Mouse (Mus musculus): ENCODE data around the gene Aifm2. TPM values are rescaled to one million over a fixed set of nuclear protein-coding genes. Genes with fewer than 3 reads are reported as not detected.

The Aifm2 gene
- polyA plus RNA-seq, 1 experiment from 2014 or later = 13.1 TPM

DNA sequence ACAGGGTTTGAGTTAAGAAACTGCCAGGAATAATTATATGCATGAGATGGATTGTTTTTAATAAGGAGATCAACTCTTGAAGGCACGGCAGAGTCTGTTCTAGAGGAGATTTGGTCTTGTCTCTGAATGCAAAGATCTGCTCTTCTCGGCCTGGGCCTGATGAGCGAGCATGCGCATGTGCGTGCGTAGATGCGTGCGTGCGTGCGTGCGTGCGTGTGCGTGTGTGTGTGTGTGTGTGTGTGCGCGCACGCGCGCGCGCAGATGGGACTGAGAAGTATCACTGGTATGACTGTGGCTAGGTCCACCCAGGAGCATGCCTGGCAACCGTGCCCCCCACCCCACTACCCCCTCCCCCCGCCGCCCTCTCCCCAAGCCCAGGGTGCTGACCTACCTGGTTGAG is 38.0 kb downstream of the Aifm2 start:
- Histone ChIP-seq H3K27me3 (ENCODE audit: insufficient read depth, poor library complexity, severe bottlenecking) (no peaks in the 10 kb centered on the region), H3K9me3 (no peaks in the 10 kb centered on the region), H3K4me3 (no peak overlapping the region), H3K27ac (no peak overlapping the region), H3K4me1 (peaks cover 8% of the 10 kb centered on the region; the same call in 1 of the 2 replicates), H3K36me3 (peaks cover 88% of the 10 kb centered on the region)
- WGBS = 96% methylated on average over 23 of the region's 23 CpGs
- no peak for DNase-seq (ENCODE audit: low spot score)

DNA sequence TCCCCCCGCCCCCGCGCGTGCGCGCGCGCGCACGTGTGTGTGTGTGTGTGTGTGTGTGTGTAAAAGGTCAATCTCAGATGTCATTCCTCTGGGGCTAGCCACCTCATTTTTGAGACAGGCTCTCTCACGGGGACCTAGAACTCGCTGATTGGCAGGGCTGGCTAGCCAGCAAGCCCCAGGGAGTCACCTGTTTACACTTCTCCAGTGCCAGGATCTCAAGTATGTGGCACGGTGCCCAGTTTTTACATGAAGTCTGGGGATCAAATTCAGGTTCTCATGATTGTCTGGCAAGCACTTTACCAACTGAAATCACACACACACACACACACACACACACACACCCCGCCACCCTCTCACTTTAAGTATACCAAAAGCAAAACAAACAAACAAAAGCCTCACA is 42.0 kb downstream of the Aifm2 start:
- Histone ChIP-seq H3K27ac (no peak overlapping the region), H3K4me3 (no peak overlapping the region), H3K9me3 (no peaks in the 10 kb centered on the region), H3K27me3 (ENCODE audit: insufficient read depth, poor library complexity, severe bottlenecking) (no peaks in the 10 kb centered on the region), H3K36me3 (peaks cover 52% of the 10 kb centered on the region), H3K4me1 (peaks cover 21% of the 10 kb centered on the region)
- 89% methylated on average over 14 of the region's 14 CpGs for WGBS
- no peak for DNase-seq (ENCODE audit: low spot score)

DNA sequence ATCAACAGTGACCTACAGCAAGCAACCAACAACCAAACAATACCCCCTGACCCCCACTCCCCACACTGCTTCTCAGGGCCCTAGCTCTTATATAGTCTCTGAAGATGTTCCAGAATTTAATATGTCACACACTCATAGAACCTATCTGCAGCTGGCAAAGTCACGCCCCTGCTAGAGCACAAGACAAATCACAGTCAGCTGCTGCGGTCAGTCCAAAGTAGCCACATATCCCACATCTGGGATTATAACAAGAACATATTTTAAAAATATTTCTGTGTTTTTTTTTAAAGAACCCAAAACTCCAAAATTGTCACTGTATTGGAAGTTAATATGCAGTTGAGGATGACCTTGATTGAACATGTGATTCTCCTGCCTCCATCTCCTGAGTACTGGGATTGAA is 43.8 kb downstream of the Aifm2 start:
- no peaks in the 10 kb centered on the region for H3K27me3 ChIP-seq (ENCODE audit: insufficient read depth, poor library complexity, severe bottlenecking)
- DNase-seq (ENCODE audit: low spot score) = no peak
- H3K9me3 ChIP-seq = no peaks in the 10 kb centered on the region
- no peak overlapping the region for H3K4me3 ChIP-seq
- 95% methylated on average over 2 of the region's 2 CpGs for WGBS
- peak overlapping the region; percentile 81; the same call in 1 of the 2 replicates for H3K27ac ChIP-seq
- peaks cover 35% of the 10 kb centered on the region for H3K36me3 ChIP-seq
- peaks cover 21% of the 10 kb centered on the region for H3K4me1 ChIP-seq

DNA sequence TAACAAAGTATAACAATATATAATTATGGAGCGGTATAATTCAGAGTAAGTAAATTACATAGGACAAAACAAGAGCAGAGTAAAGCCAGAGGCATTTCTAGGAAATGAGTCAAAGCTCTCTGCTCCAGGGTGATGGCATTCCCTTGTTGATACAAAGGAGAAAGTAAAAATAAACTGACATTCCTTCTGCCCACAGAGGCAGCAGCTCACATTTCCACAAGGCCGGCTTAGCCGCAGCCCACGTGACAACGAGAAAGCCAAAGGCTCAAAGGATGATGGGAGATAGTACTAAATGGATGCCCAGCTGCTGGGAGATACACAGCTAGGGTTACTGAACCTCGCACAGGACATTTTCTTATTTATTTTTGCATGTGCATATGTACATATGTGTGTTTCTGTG is 44.8 kb downstream of the Aifm2 start:
- 24% methylated on average over 6 of the region's 6 CpGs for WGBS
- Histone ChIP-seq H3K27me3 (ENCODE audit: insufficient read depth, poor library complexity, severe bottlenecking) (no peaks in the 10 kb centered on the region), H3K4me3 (no peak overlapping the region; the same call in 1 of the 2 replicates), H3K27ac (peak overlapping the region; percentile 81), H3K9me3 (no peaks in the 10 kb centered on the region), H3K4me1 (peaks cover 29% of the 10 kb centered on the region), H3K36me3 (peaks cover 26% of the 10 kb centered on the region)
- DNase-seq (ENCODE audit: low spot score) = peak; percentile 90

DNA sequence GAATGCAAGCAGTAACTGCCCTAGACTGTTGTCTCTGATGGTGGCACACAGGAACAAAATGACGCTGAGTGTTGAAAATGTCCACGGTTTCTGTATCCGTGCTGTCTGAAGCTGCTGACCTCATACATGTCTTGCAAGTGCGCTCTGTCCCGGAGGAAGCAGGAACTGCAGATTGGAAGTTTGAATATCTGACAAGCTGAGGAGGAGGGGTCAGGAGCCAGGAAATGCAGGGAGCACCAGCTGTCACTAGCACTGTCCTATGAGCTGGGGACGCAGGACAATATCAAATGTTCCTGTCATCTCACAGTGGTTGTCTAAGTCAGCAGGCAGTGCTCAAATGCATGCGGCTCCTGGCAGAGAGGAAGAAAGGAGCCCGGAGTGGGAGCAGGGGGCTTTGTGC is 49.6 kb downstream of the Aifm2 start:
- Histone ChIP-seq H3K4me1 (peaks cover 22% of the 10 kb centered on the region), H3K36me3 (0 out of 2 replicates have a peak, but pooled peaks cover 4% of the 10 kb centered on the region), H3K9me3 (no peaks in the 10 kb centered on the region), H3K4me3 (0 out of 2 replicates have a peak overlapping the region, but pooled peaks have one; percentile 12), H3K27ac (peak overlapping the region; percentile 57), H3K27me3 (ENCODE audit: insufficient read depth, poor library complexity, severe bottlenecking) (no peaks in the 10 kb centered on the region)
- no peak for DNase-seq (ENCODE audit: low spot score)
- WGBS = 40% methylated on average over 8 of the region's 8 CpGs

DNA sequence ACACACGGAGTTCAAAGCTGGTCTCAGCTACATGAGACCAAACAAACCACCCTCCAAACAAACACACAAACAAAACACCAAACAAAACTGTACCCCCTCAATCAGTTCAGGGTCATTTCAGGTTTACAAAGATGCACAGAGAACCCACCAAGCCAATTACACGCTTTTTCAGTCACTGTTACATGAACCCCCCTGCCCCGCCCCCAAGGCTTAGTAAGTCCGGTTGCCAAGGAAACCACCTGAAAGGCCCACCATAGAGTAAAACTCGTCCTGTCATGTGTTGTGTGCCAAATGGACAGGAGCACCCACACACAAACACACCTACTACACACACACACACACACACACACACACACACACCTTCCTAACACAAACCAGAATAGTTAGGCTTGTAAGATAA is 50.5 kb downstream of the Aifm2 start:
- DNase-seq (ENCODE audit: low spot score) = no peak
- H3K27me3 ChIP-seq (ENCODE audit: insufficient read depth, poor library complexity, severe bottlenecking) = no peaks in the 10 kb centered on the region
- H3K4me1 ChIP-seq = peaks cover 17% of the 10 kb centered on the region
- WGBS = 74% methylated on average over 5 of the region's 5 CpGs
- H3K9me3 ChIP-seq = no peaks in the 10 kb centered on the region
- no peak overlapping the region for H3K4me3 ChIP-seq
- 0 out of 2 replicates have a peak, but pooled peaks cover 4% of the 10 kb centered on the region for H3K36me3 ChIP-seq
- no peak overlapping the region for H3K27ac ChIP-seq

DNA sequence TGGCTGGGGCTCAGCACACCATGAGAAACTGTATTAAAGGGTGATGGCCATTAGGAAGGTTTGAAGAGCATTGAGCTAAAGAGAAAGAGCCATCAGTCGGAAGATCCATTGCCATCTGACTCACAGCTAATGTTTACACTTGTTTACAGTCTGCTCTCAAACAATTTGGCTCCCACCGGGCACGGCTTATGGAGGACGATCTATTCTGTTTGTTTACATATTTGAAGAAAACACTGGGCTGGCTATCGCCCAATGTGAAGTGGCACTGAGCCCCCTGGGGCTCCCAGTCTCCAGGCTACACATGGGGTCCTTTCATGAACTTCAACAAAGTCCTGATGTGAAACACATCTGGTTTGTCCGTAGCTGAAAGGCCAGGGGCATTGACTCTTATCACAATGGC is 51.7 kb downstream of the Aifm2 start:
- DNase-seq (ENCODE audit: low spot score) = no peak
- Histone ChIP-seq H3K4me3 (no peak overlapping the region), H3K4me1 (peaks cover 17% of the 10 kb centered on the region), H3K36me3 (peaks cover 6% of the 10 kb centered on the region; the same call in 1 of the 2 replicates), H3K9me3 (no peaks in the 10 kb centered on the region), H3K27me3 (ENCODE audit: insufficient read depth, poor library complexity, severe bottlenecking) (no peaks in the 10 kb centered on the region), H3K27ac (no peak overlapping the region)
- WGBS = 56% methylated on average over 6 of the region's 6 CpGs

DNA sequence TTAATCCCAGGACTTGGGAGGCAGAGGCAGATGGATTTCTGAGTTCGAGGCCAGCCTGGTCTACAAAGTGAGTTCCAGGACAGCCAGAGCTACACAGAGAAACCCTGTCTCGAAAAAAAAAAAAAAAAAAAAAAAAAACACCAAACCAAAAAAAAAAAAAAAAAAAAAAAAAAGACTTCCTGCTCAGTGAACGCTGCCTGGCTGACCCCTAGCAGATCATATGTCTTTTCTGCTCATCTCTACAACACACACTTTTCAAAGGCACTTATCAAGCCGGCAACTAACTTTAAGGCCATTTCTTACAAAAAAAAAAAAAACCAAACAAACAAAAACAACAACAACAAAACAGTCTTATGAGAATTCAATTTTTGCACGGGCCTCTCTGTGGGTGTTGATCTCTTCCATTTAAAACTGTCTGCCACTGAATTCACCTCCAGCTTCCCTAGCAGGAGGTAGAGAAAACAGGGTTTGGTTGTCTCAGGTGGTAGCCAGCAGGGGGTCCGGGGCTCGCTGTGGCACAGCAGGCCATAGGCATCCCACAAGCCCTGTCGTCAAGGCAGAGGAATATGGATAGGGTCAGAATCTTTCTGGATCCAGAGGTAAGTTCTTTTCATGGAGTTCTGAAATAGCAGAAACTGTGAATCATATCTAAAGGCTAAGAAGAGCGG is 66.5 kb downstream of the Aifm2 start:
- no peaks in the 10 kb centered on the region for H3K9me3 ChIP-seq
- no peaks in the 10 kb centered on the region for H3K36me3 ChIP-seq
- H3K27me3 ChIP-seq (ENCODE audit: insufficient read depth, poor library complexity, severe bottlenecking) = no peaks in the 10 kb centered on the region; the same call in 1 of the 2 replicates
- WGBS = 22% methylated on average over 9 of the region's 9 CpGs
- DNase-seq (ENCODE audit: low spot score) = no peak
- peak overlapping the region; percentile 31; the same call in 1 of the 2 replicates for H3K4me3 ChIP-seq
- peaks cover 11% of the 10 kb centered on the region; the same call in 1 of the 2 replicates for H3K4me1 ChIP-seq
- H3K27ac ChIP-seq = no peak overlapping the region

DNA sequence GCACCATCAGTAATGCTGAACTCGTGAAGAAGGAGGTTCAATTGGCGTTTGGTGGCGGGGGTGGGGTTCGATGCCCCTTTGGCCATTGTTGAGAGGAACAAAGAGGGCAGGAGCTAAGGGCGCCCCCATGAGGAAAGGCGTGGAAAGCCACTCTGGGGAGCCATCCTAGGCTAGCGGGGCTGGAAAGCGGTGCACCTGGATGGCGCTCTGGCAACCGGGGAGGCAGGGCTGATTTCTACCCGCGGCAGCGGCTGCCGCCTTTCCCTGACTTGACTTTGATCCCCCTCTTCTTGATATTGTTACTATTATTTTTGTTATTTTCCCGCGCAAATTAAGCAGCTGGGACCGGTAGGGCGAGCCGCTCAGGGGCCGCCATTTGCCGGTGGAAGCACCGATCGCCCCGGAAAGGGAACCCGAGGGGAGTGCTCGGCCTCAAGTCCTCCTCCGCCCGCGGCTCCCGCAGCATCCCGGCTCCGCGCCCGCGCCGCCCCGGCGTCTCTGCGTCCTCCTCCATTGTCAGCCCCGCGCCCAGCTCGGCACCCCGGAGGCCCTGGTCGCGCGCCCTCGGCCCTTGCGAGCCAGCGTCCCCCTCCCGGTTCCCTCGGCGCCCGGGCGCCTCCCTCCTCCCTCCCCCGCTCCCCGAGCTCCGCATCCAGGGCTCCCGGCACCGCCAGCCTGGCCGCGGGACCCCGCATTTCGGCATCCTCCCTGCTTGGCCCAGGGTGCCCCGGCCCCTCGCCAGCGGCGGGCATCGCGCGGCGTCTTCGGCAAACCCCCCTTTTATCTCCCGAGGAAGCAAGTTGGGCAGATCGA is 67.9 kb downstream of the Aifm2 start:
- H3K27me3 ChIP-seq (ENCODE audit: insufficient read depth, poor library complexity, severe bottlenecking) = no peaks in the 10 kb centered on the region; the same call in 1 of the 2 replicates
- WGBS = under 1% methylated on average over 74 of the region's 74 CpGs
- peaks cover 11% of the 10 kb centered on the region; the same call in 1 of the 2 replicates for H3K4me1 ChIP-seq
- peak; percentile 84 for DNase-seq (ENCODE audit: low spot score)
- H3K27ac ChIP-seq = peak overlapping the region; percentile 99
- H3K9me3 ChIP-seq = no peaks in the 10 kb centered on the region
- H3K4me3 ChIP-seq = peak overlapping the region; percentile 99
- no peaks in the 10 kb centered on the region for H3K36me3 ChIP-seq

DNA sequence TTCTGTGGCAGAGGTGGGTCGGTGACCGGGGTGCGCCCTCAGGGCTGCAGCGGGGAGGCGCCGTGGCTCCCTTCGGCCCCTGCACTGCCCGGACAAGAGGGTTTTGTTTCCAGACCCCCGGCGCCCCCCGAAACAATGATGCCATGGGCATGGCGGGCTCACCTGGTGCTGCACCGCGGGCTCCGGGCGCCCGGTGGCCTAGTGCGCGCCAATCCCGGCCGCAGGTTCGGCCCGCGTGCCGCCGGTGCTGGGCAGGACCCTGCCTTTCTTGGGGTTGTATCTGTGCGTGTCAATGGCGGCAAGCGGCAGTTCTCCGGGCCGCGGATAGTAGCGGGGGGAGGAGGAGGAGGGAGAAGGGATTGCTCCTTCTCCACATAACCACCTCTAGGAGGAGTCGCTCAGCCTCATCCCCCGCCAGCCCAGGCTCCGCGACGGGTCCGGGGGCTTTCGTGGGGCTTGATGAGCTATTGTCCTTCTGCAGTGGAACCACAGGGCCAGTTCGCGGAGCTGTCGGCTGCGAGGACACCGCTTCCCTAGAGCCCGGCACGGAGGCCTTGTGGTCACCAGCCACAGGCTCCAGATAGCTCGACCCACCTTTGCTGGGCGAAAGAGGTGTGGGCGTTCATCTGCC is 68.7 kb downstream of the Aifm2 start, which contains the start of gene H2afy2:
H2afy2 (minus strand) TSS at position 527 of the 631 bp plus-strand sequence.
- peak; percentile 90 for DNase-seq (ENCODE audit: low spot score)
- H3K9me3 ChIP-seq = no peaks in the 10 kb centered on the region
- no peaks in the 10 kb centered on the region; the same call in 1 of the 2 replicates for H3K27me3 ChIP-seq (ENCODE audit: insufficient read depth, poor library complexity, severe bottlenecking)
- H3K27ac ChIP-seq = peak within 1 kb of the TSS; percentile 99
- peak within 1 kb of the TSS; percentile 99 for H3K4me3 ChIP-seq
- H3K4me1 ChIP-seq = peaks cover 11% of the 10 kb centered on the region; the same call in 1 of the 2 replicates
- no peaks in the 10 kb centered on the region for H3K36me3 ChIP-seq
- WGBS = 0% methylated on average over 50 of the region's 50 CpGs

DNA sequence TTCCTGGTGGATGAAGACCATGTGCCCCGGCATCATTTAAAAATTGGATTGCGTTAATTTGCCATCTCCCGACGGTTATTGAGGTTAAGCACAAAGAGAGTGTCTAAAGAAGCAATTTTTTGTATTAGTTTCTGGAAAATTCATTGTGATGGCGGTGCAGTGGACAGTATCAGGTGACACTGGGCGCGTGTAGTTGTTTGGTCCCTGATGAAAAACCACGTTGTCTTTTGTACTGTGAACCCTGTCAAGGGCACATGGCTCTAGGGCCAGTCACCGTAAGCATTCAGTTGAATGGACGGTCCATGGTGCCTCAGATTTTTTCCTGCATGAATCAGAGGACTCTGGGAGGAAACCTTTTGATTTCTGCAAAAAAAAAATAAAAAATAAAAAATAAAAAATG is 69.4 kb downstream of the Aifm2 start:
- peak overlapping the region; percentile 99 for H3K27ac ChIP-seq
- no peaks in the 10 kb centered on the region; the same call in 1 of the 2 replicates for H3K27me3 ChIP-seq (ENCODE audit: insufficient read depth, poor library complexity, severe bottlenecking)
- H3K36me3 ChIP-seq = no peaks in the 10 kb centered on the region
- no peak for DNase-seq (ENCODE audit: low spot score)
- H3K4me3 ChIP-seq = peak overlapping the region; percentile 99
- no peaks in the 10 kb centered on the region for H3K9me3 ChIP-seq
- peaks cover 11% of the 10 kb centered on the region; the same call in 1 of the 2 replicates for H3K4me1 ChIP-seq
- WGBS = 26% methylated on average over 10 of the region's 10 CpGs

DNA sequence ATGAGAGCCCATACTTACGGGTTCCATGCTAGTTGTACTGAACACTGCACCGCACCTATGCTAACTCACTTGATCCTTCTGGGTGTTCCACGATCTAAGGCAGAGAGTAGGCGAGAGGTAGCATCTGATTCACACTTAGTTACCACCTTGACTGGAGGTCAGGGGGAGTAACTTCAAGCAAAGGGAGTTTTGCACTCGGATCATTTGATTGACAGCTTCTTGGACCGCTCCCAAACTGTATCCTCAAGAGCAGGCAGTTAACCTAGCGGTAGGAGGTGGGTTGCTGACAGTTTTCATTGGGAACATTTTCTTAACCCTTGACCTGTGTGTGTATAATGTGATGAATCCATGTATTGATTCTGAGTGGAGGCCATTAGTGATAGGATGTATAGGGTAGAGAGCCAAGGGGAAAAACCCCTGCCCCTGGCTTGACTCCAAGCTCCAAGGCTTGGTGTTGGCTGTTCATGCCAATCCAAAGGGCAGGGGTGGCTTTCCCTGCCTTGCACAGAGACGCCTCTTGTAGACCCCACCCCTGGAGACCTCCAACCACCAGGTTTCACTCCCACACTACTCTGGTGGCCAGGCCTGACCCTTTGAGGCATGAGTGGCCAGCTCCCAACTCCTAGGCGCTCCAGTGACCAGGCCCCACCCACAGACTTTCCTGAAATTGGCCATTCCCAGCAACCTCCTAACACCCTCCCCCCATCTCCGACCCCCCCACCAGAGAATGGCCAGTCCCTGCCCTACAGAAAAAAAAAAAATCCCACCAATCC is 72.7 kb downstream of the Aifm2 start:
- WGBS = 71% methylated on average over 10 of the region's 10 CpGs
- Histone ChIP-seq H3K27ac (no peak overlapping the region), H3K27me3 (ENCODE audit: insufficient read depth, poor library complexity, severe bottlenecking) (no peaks in the 10 kb centered on the region; the same call in 1 of the 2 replicates), H3K4me1 (peaks cover under 1% of the 10 kb centered on the region; the same call in 1 of the 2 replicates), H3K9me3 (no peaks in the 10 kb centered on the region), H3K36me3 (no peaks in the 10 kb centered on the region), H3K4me3 (no peak overlapping the region)
- DNase-seq (ENCODE audit: low spot score) = no peak

All from heart, embryonic 10.5 days (tissue).